Mouse (Mus musculus) midbrain, embryonic 16.5 days (tissue): ENCODE results near the gene Lima1. TPM values are rescaled to one million over a fixed set of nuclear protein-coding genes. Genes with fewer than 3 reads are reported as not detected.
"Not testable (repeated sequence)": the region's sequence is repeated elsewhere in the genome, so short reads cannot be mapped to it uniquely, and the experiment has no call there.

ENCODE experiments used
- ATAC-seq: fragments of 200-750 bp; cut with Nextera tagmentation; 2 replicates; pipeline ENCODE4 v1.8.0; 2017; ENCODE audit warnings: moderate TSS enrichment
- H3K27ac ChIP-seq: fragments of 300-500 bp; sonication (generic); 2 replicates; pipeline ENCODE4 v1.5.1; 2014; ENCODE audit warnings: mild to moderate bottlenecking, low read length, mixed read lengths
- H3K27me3 ChIP-seq: fragments of 300-500 bp; sonication (generic); 2 replicates; pipeline ENCODE4 v1.6.1; 2014; ENCODE audit warnings: low read depth, low read length, mixed read lengths; ENCODE audit not compliant: control insufficient read depth, insufficient read depth
- H3K36me3 ChIP-seq: fragments of 300-500 bp; sonication (generic); 2 replicates; pipeline ENCODE4 v1.6.1; 2014; ENCODE audit warnings: mild to moderate bottlenecking, low read length, moderate library complexity, mixed read lengths; ENCODE audit not compliant: control insufficient read depth, insufficient read depth
- H3K4me1 ChIP-seq: fragments of 300-500 bp; sonication (generic); 2 replicates; pipeline ENCODE4 v1.6.1; 2014; ENCODE audit warnings: mild to moderate bottlenecking, low read length, mixed read lengths; ENCODE audit not compliant: control insufficient read depth, insufficient read depth
- H3K4me2 ChIP-seq: fragments of 300-500 bp; sonication (generic); 2 replicates; pipeline ENCODE4 v1.6.1; 2014; ENCODE audit warnings: mild to moderate bottlenecking, low read length, mixed read lengths
- H3K4me3 ChIP-seq: fragments of 300-500 bp; sonication (generic); 2 replicates; pipeline ENCODE4 v1.5.1; 2014; ENCODE audit warnings: low read depth, mild to moderate bottlenecking, low read length, moderate library complexity, mixed read lengths
- H3K9ac ChIP-seq: fragments of 300-500 bp; sonication (generic); 2 replicates; pipeline ENCODE4 v1.6.1; 2014; ENCODE audit warnings: low read depth, low read length, mixed read lengths
- H3K9me3 ChIP-seq: fragments of 300-500 bp; sonication (generic); replicated peaks from 2 replicates; pipeline ENCODE4 v1.6.1; 2014; ENCODE audit warnings: mild to moderate bottlenecking, low read length, mixed read lengths; ENCODE audit not compliant: control insufficient read depth, poor library complexity, severe bottlenecking
- WGBS: fragments of 180-500 bp; shearing (Covaris S2); extraction: QIAGEN DNeasy Blood & Tissue Kit; methylation state at CpG from one replicate; pipeline ENCODE4 v1.1.7; 2014; 5-methylcytosine and 5-hydroxymethylcytosine counted together
- polyA plus RNA-seq: library from polyadenylated mRNA; unstranded; fragments of >200 nt; fragmentation: Nextera tagmentation; extraction: Ambion mirVana; gene quantifications from 2 replicates; pipeline ENCODE4 v1.2.1, GENCODE M21; 2015

Lima1 gene
- polyA plus RNA-seq, 1 experiment from 2014 or later, result 11.8 TPM

DNA sequence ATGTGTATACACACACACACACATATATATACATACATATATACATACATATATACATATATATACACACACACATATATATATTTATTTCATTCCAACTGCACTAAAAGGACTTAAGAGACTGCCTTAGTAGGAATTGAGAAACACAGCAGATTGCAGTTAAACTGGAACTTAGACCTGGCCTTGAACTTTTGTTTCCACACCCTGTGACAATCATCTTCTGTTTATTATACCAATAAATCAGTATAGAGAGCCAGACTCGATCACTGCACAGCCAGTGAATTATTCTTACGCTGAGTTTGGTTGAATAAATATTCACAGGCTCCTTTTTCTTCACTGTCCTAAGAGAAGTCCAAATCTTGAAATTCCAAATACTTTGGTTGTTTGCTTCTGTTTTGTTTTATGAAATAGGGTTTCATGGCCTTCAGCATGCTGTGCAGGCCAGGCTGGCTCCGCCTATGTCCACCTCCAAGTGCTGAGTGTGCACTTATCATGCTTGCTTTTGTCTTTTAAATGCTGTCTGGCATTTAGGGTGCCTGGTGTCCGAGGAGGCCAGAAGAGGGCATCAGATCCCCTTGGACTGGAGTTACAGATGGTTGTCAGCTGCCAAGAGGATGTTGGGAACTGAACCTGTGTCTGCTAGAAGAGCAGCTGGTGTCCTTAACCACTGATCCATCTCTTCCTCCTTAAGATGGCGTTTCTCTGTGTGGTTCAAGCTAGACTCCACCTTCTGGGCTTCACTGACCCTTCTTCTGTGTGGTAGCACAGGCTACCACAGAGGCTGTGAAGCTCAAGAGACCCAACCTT, 41.4 kb downstream of the Lima1 start:
- Histone ChIP-seq H3K4me1 (no peaks in the 10 kb centered on the region), H3K9me3 (no peaks in the 10 kb centered on the region), H3K27me3 (no peaks in the 10 kb centered on the region), H3K36me3 (no peaks in the 10 kb centered on the region), H3K4me3 (no peak overlapping the region), H3K4me2 (no peak overlapping the region), H3K9ac (no peak overlapping the region), H3K27ac (no peak overlapping the region)
- no peak for ATAC-seq
- WGBS, result 81% methylated on average over 5 of the region's 5 CpGs

GRCm38 (mm10) chr15:99831535-99831934, 43.7 kb downstream of the Lima1 start:
- no peak overlapping the region for H3K4me2 ChIP-seq
- H3K27me3 ChIP-seq, result no peaks in the 10 kb centered on the region
- H3K4me3 ChIP-seq, result no peak overlapping the region
- H3K9me3 ChIP-seq, result no peaks in the 10 kb centered on the region
- no peak overlapping the region for H3K27ac ChIP-seq
- H3K9ac ChIP-seq, result no peak overlapping the region
- WGBS, result 81% methylated on average over 5 of the region's 5 CpGs
- H3K4me1 ChIP-seq, result no peaks in the 10 kb centered on the region
- ATAC-seq, result no peak
- no peaks in the 10 kb centered on the region for H3K36me3 ChIP-seq

DNA sequence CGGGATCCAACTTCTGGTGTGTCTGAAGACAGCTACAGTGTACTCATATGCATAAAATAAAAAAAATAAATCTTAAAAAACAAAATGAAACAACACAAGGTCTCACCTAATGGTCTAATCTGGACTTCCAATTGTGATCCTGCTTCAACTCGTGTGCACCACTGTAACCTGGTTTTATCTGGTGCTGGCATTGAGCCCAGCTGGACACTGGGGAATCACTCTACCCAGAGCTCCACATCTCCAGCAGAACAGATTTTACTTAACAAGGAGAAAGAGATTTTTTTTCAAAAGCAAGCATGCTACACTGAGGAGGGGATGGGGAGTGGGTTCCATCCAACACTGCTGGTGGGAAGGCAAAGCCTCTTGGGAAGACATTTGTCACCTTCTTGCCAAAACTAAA, 47.2 kb downstream of the Lima1 start:
- no peaks in the 10 kb centered on the region for H3K27me3 ChIP-seq
- no peak overlapping the region for H3K4me3 ChIP-seq
- no peaks in the 10 kb centered on the region for H3K9me3 ChIP-seq
- H3K36me3 ChIP-seq, result no peaks in the 10 kb centered on the region
- H3K9ac ChIP-seq, result no peak overlapping the region
- no peaks in the 10 kb centered on the region for H3K4me1 ChIP-seq
- 79% methylated on average over 2 of the region's 2 CpGs for WGBS
- no peak overlapping the region for H3K27ac ChIP-seq
- H3K4me2 ChIP-seq, result no peak overlapping the region
- ATAC-seq, result no peak

- H3K4me1 ChIP-seq, result no peaks in the 10 kb centered on the region
- H3K27me3 ChIP-seq, result no peaks in the 10 kb centered on the region
- WGBS, result 59% methylated on average over 8 of the region's 8 CpGs
- no peak overlapping the region for H3K9ac ChIP-seq
- no peaks in the 10 kb centered on the region for H3K9me3 ChIP-seq
- no peak overlapping the region for H3K4me3 ChIP-seq
- ATAC-seq, result no peak
- H3K36me3 ChIP-seq, result no peaks in the 10 kb centered on the region
- H3K27ac ChIP-seq, result no peak overlapping the region
- H3K4me2 ChIP-seq, result no peak overlapping the region
These were observed 48.9 kb downstream of the Lima1 start for GRCm38 (mm10) chr15:99826210-99826888.

DNA sequence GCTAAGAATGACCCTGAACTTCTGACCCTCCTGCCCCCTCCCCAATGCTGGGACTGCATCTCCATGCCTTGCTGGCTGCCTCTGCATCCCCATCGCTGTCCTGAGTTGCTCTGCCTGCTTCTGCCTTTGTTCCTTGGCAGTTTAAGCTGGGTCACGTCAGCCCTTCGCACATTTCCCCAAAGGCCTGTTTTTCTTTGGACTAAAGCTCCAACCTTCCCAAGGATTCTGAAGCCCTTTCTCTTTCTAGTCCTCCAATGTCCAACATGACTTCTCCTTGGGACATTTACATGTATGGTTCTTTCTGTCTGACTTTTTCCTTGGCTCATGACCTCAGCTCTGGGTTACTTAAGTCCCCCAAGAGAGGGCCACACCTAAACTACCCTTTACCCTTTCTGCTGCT, 50.0 kb downstream of the Lima1 start:
- no peaks in the 10 kb centered on the region for H3K27me3 ChIP-seq
- H3K4me3 ChIP-seq, result no peak overlapping the region
- 0 out of 2 replicates have a peak, but pooled peaks cover 2% of the 10 kb centered on the region for H3K4me1 ChIP-seq
- no peak overlapping the region for H3K4me2 ChIP-seq
- 82% methylated on average over 3 of the region's 3 CpGs for WGBS
- no peaks in the 10 kb centered on the region for H3K36me3 ChIP-seq
- H3K27ac ChIP-seq, result no peak overlapping the region
- H3K9me3 ChIP-seq, result no peaks in the 10 kb centered on the region
- no peak overlapping the region for H3K9ac ChIP-seq
- no peak for ATAC-seq

DNA sequence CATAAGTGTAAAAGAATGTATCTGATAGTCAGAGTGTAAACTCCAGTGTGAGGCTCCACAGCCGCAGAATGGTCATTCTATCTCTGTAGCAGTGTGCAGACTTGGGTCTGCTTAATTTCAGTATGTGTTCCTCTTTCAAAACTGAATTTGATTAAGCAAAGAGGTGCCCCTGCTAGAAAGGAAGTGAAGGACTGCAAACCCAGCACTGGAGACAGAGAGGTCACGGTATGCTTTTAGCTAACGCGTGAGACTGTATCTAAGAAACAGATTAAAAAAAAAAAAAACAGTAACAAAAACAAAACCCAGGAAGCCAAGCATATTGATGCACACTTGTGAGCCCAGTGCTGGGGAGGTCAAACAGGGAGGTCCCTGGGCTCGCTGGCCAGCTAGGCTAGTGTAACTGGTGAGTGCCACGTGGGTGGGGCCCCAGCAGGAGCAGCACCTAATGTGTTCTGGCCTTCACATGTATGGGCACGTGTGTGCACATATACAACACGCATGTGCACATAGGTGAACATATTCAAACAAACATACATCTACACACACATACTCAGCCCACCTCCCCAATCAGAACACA, 51.8 kb downstream of the Lima1 start:
- Histone ChIP-seq H3K4me2 (no peak overlapping the region), H3K9me3 (no peaks in the 10 kb centered on the region), H3K9ac (no peak overlapping the region), H3K27ac (no peak overlapping the region), H3K36me3 (no peaks in the 10 kb centered on the region), H3K27me3 (no peaks in the 10 kb centered on the region), H3K4me1 (peaks cover 15% of the 10 kb centered on the region), H3K4me3 (no peak overlapping the region)
- no peak for ATAC-seq
- WGBS, result 66% methylated on average over 8 of the region's 8 CpGs

DNA sequence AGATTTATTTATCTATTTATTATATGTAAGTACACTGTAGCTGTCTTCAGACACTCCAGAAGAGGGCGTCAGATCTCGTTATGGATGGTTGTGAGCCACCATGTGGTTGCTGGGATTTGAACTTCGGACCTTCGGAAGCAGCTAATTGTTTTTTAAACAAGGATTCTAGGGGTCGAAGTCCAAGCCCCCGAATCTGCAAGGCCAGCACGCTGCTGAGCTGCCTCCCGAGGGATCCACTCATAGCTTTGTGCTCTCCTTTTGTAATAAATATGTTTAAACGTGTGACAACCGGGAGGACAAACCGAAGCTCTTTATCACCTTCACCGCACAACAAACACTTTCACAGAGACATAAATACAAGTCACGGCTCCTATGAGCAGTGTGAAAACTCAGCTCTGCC, 52.8 kb downstream of the Lima1 start:
- H3K4me2 ChIP-seq, H3K27me3 ChIP-seq, H3K36me3 ChIP-seq, H3K27ac ChIP-seq, H3K9ac ChIP-seq, H3K9me3 ChIP-seq, H3K4me3 ChIP-seq, ATAC-seq: not testable (repeated sequence)
- peaks cover 19% of the 10 kb centered on the region for H3K4me1 ChIP-seq
- 83% methylated on average over 12 of the region's 13 CpGs for WGBS

- ATAC-seq, result no peak
- 70% methylated on average over 14 of the region's 14 CpGs for WGBS
- no peaks in the 10 kb centered on the region for H3K9me3 ChIP-seq
- peaks cover 22% of the 10 kb centered on the region for H3K4me1 ChIP-seq
- H3K36me3 ChIP-seq, result no peaks in the 10 kb centered on the region
- H3K27ac ChIP-seq, result peak overlapping the region; percentile 74
- no peak overlapping the region for H3K9ac ChIP-seq
- H3K4me3 ChIP-seq, result no peak overlapping the region; the same call in 1 of the 2 replicates
- peak overlapping the region; percentile 34 for H3K4me2 ChIP-seq
- H3K27me3 ChIP-seq, result no peaks in the 10 kb centered on the region
These were observed 55.5 kb downstream of the Lima1 start for GRCm38 (mm10) chr15:99819621-99820279.

DNA sequence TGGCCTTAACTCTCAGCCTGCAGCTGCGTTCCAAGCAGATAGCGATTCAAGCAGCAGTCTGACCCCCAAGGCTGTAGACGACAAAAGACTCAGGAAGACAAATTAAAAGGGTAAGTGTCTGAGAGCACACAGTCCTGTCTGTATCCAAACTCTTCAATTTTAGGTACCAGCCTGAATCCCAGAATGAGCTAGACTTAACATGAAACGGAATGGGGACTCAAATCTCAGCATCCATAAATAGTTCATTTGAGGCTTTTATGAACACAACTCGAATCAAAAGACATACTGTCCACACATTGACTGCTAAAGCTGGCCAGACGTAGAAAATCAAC, 56.2 kb downstream of the Lima1 start:
- no peaks in the 10 kb centered on the region for H3K27me3 ChIP-seq
- no peak for ATAC-seq
- no peaks in the 10 kb centered on the region for H3K9me3 ChIP-seq
- peak overlapping the region; percentile 13; the same call in 1 of the 2 replicates for H3K4me3 ChIP-seq
- H3K4me2 ChIP-seq, result peak overlapping the region; percentile 34
- no peak overlapping the region for H3K9ac ChIP-seq
- peaks cover 22% of the 10 kb centered on the region for H3K4me1 ChIP-seq
- H3K27ac ChIP-seq, result peak overlapping the region; percentile 74
- 27% methylated on average over 6 of the region's 6 CpGs for WGBS
- H3K36me3 ChIP-seq, result no peaks in the 10 kb centered on the region
